Mouse (Mus musculus) small intestine, adult 2 months (tissue): ENCODE data around the gene Mfsd1. TPM values are rescaled to one million over a fixed set of nuclear protein-coding genes. Genes with fewer than 3 reads are reported as not detected.

Experiments used
- H3K27ac ChIP-seq: fragments of 200-500 bp; 2 replicates; pipeline ENCODE4 v1.5.1; 2012; ENCODE audit warnings: low read depth, low read length, control low read depth, inconsistent platforms; ENCODE audit not compliant: insufficient read depth
- H3K27me3 ChIP-seq: fragments of 200-500 bp; 2 replicates; pipeline ENCODE4 v1.6.1; 2012; ENCODE audit warnings: mild to moderate bottlenecking, moderate library complexity, low read length, inconsistent platforms; ENCODE audit not compliant: control insufficient read depth, insufficient read depth
- H3K36me3 ChIP-seq: fragments of 200-500 bp; 2 replicates; pipeline ENCODE4 v1.6.1; 2012; ENCODE audit warnings: mild to moderate bottlenecking, low read length, control low read depth, inconsistent platforms; ENCODE audit not compliant: control insufficient read depth, insufficient read depth
- H3K4me1 ChIP-seq: fragments of 200-500 bp; 2 replicates; pipeline ENCODE4 v1.6.1; 2012; ENCODE audit warnings: low read length, inconsistent platforms, mixed read lengths; ENCODE audit not compliant: control insufficient read depth, insufficient read depth, insufficient read length
- H3K4me3 ChIP-seq: fragments of 200-500 bp; 2 replicates; pipeline ENCODE4 v1.5.1; 2012; ENCODE audit warnings: low read depth, mild to moderate bottlenecking, control low read depth, inconsistent platforms, low read length, moderate library complexity
- CTCF ChIP-seq: fragments of 200-500 bp; IDR thresholded peaks from 2 replicates; pipeline ENCODE4 v1.5.1; 2012; ENCODE audit warnings: low read depth, mild to moderate bottlenecking, control low read depth, inconsistent platforms, low read length, moderate library complexity, mixed read lengths; ENCODE audit not compliant: insufficient replicate concordance, insufficient read length; ENCODE audit errors: extremely low read depth
- POLR2A ChIP-seq: fragments of 200-500 bp; IDR thresholded peaks from 2 replicates; pipeline ENCODE4 v1.6.1; 2012; ENCODE audit warnings: low read depth, mild to moderate bottlenecking, control low read depth, inconsistent platforms, low read length, moderate library complexity
- WGBS: fragments of 180-500 bp; shearing (Covaris S2); methylation state at CpG from one replicate; pipeline ENCODE4 v1.1.7; 2018; 5-methylcytosine and 5-hydroxymethylcytosine counted together
- polyA plus RNA-seq: library from polyadenylated mRNA; depleted of rRNA; stranded (reverse); fragments of >200 nt; gene quantifications from 2 replicates; pipeline ENCODE4 v1.2.3, GENCODE M21; 2012

Gene Mfsd1
- polyA plus RNA-seq, 1 experiment: 25.8 TPM

DNA sequence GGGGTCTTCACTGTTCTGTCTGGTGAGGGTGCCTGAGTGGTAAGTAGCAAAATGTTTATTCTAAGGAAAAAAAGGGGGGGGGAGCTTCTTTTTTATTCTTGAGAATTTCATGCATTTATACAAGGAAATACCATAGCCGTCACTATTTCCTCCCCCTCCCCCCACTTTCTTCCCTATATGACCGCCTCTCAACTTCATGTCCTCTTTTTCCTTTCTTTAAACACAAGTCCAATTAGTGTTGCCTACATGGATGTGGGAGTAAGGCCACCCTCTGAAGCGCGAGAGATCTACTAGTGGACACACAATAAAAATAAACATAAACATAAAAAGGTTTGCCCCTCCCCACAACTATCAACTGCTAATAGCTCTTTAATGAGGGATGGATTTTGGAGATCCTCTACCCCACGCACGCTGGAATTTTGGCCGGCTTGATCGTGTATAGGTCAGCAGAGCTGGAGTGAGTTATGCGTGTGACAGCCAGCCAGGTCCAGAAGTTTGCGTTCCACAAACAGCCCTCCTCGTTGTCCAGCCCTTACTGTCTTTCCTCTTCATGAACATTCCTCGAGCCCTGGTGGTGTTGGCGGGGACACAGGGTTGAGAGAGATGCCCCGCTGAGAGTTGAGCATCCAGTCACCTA lies 24.7 kb upstream of the Mfsd1 start:
- 77% methylated on average over 14 of the region's 14 CpGs for WGBS
- H3K27ac ChIP-seq: no peak overlapping the region
- no peaks in the 10 kb centered on the region for H3K36me3 ChIP-seq
- TF ChIP-seq POLR2A: no peak
- no peak for TF ChIP-seq CTCF
- H3K4me1 ChIP-seq: no peaks in the 10 kb centered on the region
- no peaks in the 10 kb centered on the region for H3K27me3 ChIP-seq
- H3K4me3 ChIP-seq: no peak overlapping the region

DNA sequence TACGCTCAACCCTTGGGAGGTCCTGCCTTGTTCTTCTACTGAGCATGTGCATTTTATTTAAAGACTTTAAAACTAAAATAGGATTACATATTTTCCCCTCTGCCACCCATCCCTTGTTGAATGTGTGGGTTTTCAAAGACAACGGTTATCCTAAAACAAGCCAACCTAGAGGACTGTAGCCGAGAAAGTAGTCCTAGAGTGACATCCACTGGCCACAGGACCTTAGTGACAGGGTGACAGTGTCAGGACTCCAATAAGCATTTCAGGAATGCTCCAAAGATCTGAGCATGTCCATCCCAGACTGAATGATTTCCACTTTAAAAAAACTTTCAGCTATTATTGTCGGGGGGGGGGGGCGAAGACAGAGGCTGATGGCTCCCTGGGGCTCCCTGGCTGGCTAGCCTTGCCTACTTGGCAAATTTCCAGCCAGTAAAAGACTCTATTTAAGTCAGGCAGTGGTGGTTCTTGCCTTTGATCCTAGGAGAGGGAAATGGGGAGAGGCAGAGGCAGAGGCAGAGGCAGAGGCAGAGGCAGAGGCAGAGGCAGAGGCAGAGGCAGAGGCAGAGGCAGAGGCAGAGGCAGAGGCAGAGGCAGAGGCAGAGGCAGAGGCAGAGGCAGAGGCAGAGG lies 17.7 kb upstream of the Mfsd1 start:
- TF ChIP-seq POLR2A (no peak), CTCF (no peak)
- H3K27ac ChIP-seq: no peak overlapping the region
- no peaks in the 10 kb centered on the region for H3K27me3 ChIP-seq
- no peaks in the 10 kb centered on the region for H3K4me1 ChIP-seq
- 58% methylated on average over 5 of the region's 5 CpGs for WGBS
- H3K4me3 ChIP-seq: no peak overlapping the region
- H3K36me3 ChIP-seq: no peaks in the 10 kb centered on the region

DNA sequence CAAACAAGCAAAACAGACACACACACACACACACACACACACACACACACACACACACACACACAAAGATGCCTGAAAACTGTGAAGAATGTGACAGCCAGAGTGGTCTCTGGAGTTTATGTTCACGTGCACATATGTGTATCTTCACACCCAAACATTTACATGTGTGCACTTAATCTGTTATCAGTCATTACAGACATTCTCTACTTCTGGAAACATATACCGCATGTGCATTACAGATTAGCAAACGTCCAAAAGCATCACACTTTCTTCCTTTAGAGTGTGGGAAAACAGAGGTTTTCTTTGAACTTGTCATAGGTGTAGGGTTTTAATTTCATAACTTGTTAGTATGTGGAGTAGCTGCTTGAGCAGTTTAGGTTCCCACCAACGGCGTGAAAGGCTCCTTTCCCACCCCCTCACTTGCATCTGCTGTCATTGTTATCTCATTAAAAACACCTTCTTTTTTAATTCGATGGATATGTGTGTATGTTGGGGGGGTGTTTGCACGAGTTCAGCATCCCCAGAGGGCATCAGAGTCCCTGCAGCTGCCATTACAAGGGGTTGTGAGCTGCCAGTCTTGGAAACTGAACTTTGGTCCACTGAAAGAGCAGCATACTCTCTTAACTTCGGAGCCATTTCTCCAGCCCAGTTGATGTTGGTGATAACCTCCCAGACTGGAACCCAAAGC lies 16.9 kb upstream of the Mfsd1 start:
- Histone ChIP-seq H3K4me3 (no peak overlapping the region), H3K27ac (no peak overlapping the region), H3K36me3 (no peaks in the 10 kb centered on the region), H3K27me3 (no peaks in the 10 kb centered on the region), H3K4me1 (no peaks in the 10 kb centered on the region)
- TF ChIP-seq POLR2A: no peak
- TF ChIP-seq CTCF: no peak
- WGBS: 54% methylated on average over 8 of the region's 8 CpGs

DNA sequence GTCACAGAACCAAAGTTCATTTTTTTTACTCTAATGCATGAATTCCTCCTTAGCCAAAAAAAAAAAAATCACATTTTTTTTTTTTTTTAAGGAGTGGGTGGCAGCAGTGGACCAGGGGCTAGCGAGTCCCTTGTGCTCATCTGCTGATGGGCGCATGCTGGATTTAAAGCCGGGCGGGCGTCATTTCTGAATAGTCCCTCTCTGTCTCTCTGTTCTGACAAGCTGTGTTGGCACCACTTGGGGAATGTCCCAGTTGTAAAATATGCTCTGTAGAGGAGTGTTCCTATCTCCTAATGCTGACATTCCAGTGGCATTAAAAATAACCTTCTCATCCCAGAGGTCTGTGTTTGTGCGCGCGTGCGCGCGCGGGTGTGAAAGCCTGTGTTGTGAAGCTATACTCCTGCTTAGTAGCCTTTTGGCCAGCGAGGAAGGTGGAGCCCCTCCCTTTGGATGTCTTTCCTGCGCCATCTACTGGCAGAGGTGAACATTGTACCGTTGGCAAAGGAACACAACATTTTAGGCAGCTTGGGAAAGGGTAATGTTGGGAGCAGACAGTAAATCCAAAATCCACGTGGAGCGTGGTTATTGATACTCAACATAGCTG lies 14.4 kb upstream of the Mfsd1 start:
- TF ChIP-seq POLR2A (no peak), CTCF (peak; percentile 71; the same call in 1 of the 2 replicates)
- no peak overlapping the region for H3K27ac ChIP-seq
- no peaks in the 10 kb centered on the region for H3K27me3 ChIP-seq
- 21% methylated on average over 17 of the region's 17 CpGs for WGBS
- no peaks in the 10 kb centered on the region for H3K36me3 ChIP-seq
- H3K4me1 ChIP-seq: no peaks in the 10 kb centered on the region
- no peak overlapping the region for H3K4me3 ChIP-seq

- 66% methylated on average over 4 of the region's 4 CpGs for WGBS
- TF ChIP-seq POLR2A (no peak), CTCF (peak; percentile 39; the same call in 1 of the 2 replicates)
- no peak overlapping the region for H3K27ac ChIP-seq
- H3K4me3 ChIP-seq: no peak overlapping the region
- no peaks in the 10 kb centered on the region for H3K27me3 ChIP-seq
- no peaks in the 10 kb centered on the region for H3K36me3 ChIP-seq
- H3K4me1 ChIP-seq: no peaks in the 10 kb centered on the region
These were observed 9.6 kb upstream of the Mfsd1 start for GRCm38 (mm10) chr3:67572918-67573317.

DNA sequence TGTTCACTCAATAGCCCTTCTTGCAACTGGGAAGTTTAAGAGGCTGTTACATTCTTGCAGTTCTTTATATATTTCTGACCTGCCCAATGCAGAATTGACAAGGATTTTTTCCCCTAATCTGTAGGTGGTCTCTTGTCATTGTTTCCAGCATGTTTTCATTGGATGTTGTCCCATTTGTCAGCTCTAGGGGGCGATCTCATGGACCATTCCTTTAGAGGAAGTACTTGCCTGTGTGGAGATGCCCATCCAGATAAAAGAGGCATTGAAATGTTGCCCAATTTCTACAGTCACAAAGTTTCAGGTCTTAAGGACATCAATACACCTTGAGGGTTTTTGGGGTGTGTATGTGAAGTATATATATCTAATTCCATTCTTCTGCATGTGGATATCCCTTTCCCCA lies 9.0 kb upstream of the Mfsd1 start:
- H3K4me1 ChIP-seq: no peaks in the 10 kb centered on the region
- WGBS: 2% methylated on average over 1 of the region's 1 CpGs
- H3K36me3 ChIP-seq: no peaks in the 10 kb centered on the region
- H3K4me3 ChIP-seq: no peak overlapping the region
- H3K27me3 ChIP-seq: no peaks in the 10 kb centered on the region
- no peak for TF ChIP-seq CTCF
- no peak for TF ChIP-seq POLR2A
- no peak overlapping the region for H3K27ac ChIP-seq

DNA sequence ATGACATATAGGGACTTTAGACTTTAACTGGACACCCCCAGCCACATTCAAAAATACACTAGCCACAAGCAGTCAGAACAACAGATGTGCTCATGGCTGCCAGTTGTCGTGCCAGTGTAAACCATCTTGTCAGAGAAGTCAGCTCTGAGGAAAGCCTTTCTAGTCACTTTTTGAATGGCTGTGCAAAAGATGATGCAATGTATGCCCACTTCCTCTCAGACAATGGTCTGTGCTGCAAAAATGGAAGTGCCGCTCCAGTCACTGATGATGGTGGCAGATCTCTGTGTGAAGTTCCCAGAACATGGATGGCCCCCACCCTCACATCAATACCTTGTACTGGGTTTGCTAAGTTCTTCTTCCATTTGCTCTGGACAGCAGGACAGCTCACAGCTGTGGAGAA lies 6.3 kb upstream of the Mfsd1 start:
- TF ChIP-seq CTCF: no peak
- no peak for TF ChIP-seq POLR2A
- Histone ChIP-seq H3K27ac (no peak overlapping the region), H3K4me1 (no peaks in the 10 kb centered on the region), H3K4me3 (no peak overlapping the region), H3K27me3 (no peaks in the 10 kb centered on the region), H3K36me3 (no peaks in the 10 kb centered on the region)
- 86% methylated on average over 2 of the region's 2 CpGs for WGBS
